Mouse (Mus musculus) embryonic facial prominence, embryonic 14.5 days (tissue): ENCODE results near the gene Gtf2b. TPM values are rescaled to one million over a fixed set of nuclear protein-coding genes. Genes with fewer than 3 reads are reported as not detected.

Source experiments
- ATAC-seq: fragments of 200-750 bp; cut with Nextera tagmentation; 2 replicates; pipeline ENCODE4 v1.8.0; 2017; ENCODE audit warnings: low read depth, moderate number of reproducible peaks, moderate TSS enrichment
- DNase-seq: peaks from one replicate; pipeline ENCODE4 v3.0.0-alpha.2; 2015; ENCODE audit warnings: low spot score
- H3K27ac ChIP-seq: fragments of 300-500 bp; sonication (generic); replicated peaks from 2 replicates; pipeline ENCODE4 v1.5.1; 2014; ENCODE audit warnings: low read depth, mild to moderate bottlenecking, low read length, moderate library complexity
- H3K27me3 ChIP-seq: fragments of 300-500 bp; sonication (generic); replicated peaks from 2 replicates; pipeline ENCODE4 v1.6.1; 2014; ENCODE audit warnings: low read length; ENCODE audit not compliant: control insufficient read depth, insufficient read depth
- H3K36me3 ChIP-seq: fragments of 300-500 bp; sonication (generic); 2 replicates; pipeline ENCODE4 v1.6.1; 2014; ENCODE audit warnings: low read length, mixed read lengths; ENCODE audit not compliant: control insufficient read depth, insufficient read depth
- H3K4me1 ChIP-seq: fragments of 300-500 bp; sonication (generic); 2 replicates; pipeline ENCODE4 v1.6.1; 2014; ENCODE audit warnings: antibody characterized with exemption, low read length; ENCODE audit not compliant: control insufficient read depth, insufficient read depth
- H3K4me2 ChIP-seq: fragments of 300-500 bp; sonication (generic); 2 replicates; pipeline ENCODE4 v1.6.1; 2014; ENCODE audit warnings: low read depth, mild to moderate bottlenecking, low read length, moderate library complexity, mixed read lengths
- H3K4me3 ChIP-seq: fragments of 300-500 bp; sonication (generic); 2 replicates; pipeline ENCODE4 v1.5.1; 2014; ENCODE audit warnings: low read depth, mild to moderate bottlenecking, low read length
- H3K9ac ChIP-seq: fragments of 300-500 bp; sonication (generic); 2 replicates; pipeline ENCODE4 v1.6.1; 2014; ENCODE audit warnings: low read depth, mild to moderate bottlenecking, low read length, moderate library complexity, mixed read lengths
- H3K9me3 ChIP-seq: fragments of 300-500 bp; sonication (generic); 2 replicates; pipeline ENCODE4 v1.6.1; 2016; ENCODE audit warnings: low read length; ENCODE audit not compliant: control insufficient read depth
- WGBS: fragments of 180-500 bp; shearing (Covaris S2); extraction: QIAGEN DNeasy Blood & Tissue Kit; methylation state at CpG from one replicate; pipeline ENCODE4 v1.1.7; 2014; 5-methylcytosine and 5-hydroxymethylcytosine counted together
- polyA plus RNA-seq: library from polyadenylated mRNA; unstranded; fragments of >200 nt; fragmentation: Nextera tagmentation; extraction: Ambion mirVana; gene quantifications from 2 replicates; pipeline ENCODE4 v1.2.1, GENCODE M21; 2014

The Gtf2b gene
- polyA plus RNA-seq = 77.7 and 80.0 TPM in 2 replicates

GRCm38 (mm10) chr3:142764995-142765777, at the start of gene Gtf2b:
Gene Gtf2b (plus strand): TSS chr3:142765045.
- H3K27ac ChIP-seq = peak within 1 kb of the TSS; percentile 89
- H3K4me1 ChIP-seq = peaks cover 15% of the 10 kb centered on the region
- peak within 1 kb of the TSS; percentile 82 for H3K4me2 ChIP-seq
- DNase-seq (peak; percentile 97), ATAC-seq (peak; percentile 99)
- no peaks in the 10 kb centered on the region for H3K9me3 ChIP-seq
- no peaks in the 10 kb centered on the region for H3K27me3 ChIP-seq
- peak within 1 kb of the TSS; percentile 89 for H3K9ac ChIP-seq
- peak within 1 kb of the TSS; percentile 88 for H3K4me3 ChIP-seq
- under 1% methylated on average over 61 of the region's 64 CpGs for WGBS
- H3K36me3 ChIP-seq = no peaks in the 10 kb centered on the region

GRCm38 (mm10) chr3:142725481-142725880, 39.4 kb upstream of the Gtf2b start:
- Histone ChIP-seq H3K4me2 (no peak overlapping the region), H3K4me1 (no peaks in the 10 kb centered on the region), H3K9me3 (no peaks in the 10 kb centered on the region), H3K27ac (no peak overlapping the region), H3K27me3 (no peaks in the 10 kb centered on the region), H3K36me3 (peaks cover 8% of the 10 kb centered on the region; the same call in 1 of the 2 replicates), H3K9ac (no peak overlapping the region), H3K4me3 (no peak overlapping the region)
- WGBS = 75% methylated on average over 2 of the region's 2 CpGs
- DNase-seq = no peak
- no peak for ATAC-seq

- ATAC-seq = no peak
- Histone ChIP-seq H3K4me2 (no peak overlapping the region), H3K9ac (no peak overlapping the region), H3K36me3 (peaks cover 8% of the 10 kb centered on the region; the same call in 1 of the 2 replicates), H3K4me3 (no peak overlapping the region), H3K27ac (peak overlapping the region; percentile 44; the same call in 1 of the 2 replicates), H3K9me3 (no peaks in the 10 kb centered on the region), H3K27me3 (no peaks in the 10 kb centered on the region), H3K4me1 (no peaks in the 10 kb centered on the region)
- peak; percentile 55 for DNase-seq
- 84% methylated on average over 22 of the region's 22 CpGs for WGBS
Measured at GRCm38 (mm10) chr3:142725969-142726672, 38.7 kb upstream of the Gtf2b start.

- Histone ChIP-seq H3K4me1 (no peaks in the 10 kb centered on the region), H3K4me3 (no peak overlapping the region), H3K4me2 (no peak overlapping the region), H3K9me3 (no peaks in the 10 kb centered on the region), H3K27me3 (no peaks in the 10 kb centered on the region), H3K36me3 (0 out of 2 replicates have a peak, but pooled peaks cover 5% of the 10 kb centered on the region), H3K27ac (no peak overlapping the region), H3K9ac (no peak overlapping the region)
- ATAC-seq (no peak), DNase-seq (no peak)
- WGBS = 81% methylated on average over 12 of the region's 12 CpGs
Measured at GRCm38 (mm10) chr3:142734291-142734690, 30.6 kb upstream of the Gtf2b start.

GRCm38 (mm10) chr3:142740896-142741295, 23.9 kb upstream of the Gtf2b start:
- no peak overlapping the region for H3K4me2 ChIP-seq
- ATAC-seq (no peak), DNase-seq (peak; percentile 53)
- 0 out of 2 replicates have a peak, but pooled peaks cover 5% of the 10 kb centered on the region for H3K36me3 ChIP-seq
- no peaks in the 10 kb centered on the region for H3K9me3 ChIP-seq
- no peaks in the 10 kb centered on the region for H3K27me3 ChIP-seq
- no peak overlapping the region for H3K27ac ChIP-seq
- no peak overlapping the region for H3K9ac ChIP-seq
- no peak overlapping the region for H3K4me3 ChIP-seq
- no peaks in the 10 kb centered on the region for H3K4me1 ChIP-seq
- WGBS = 48% methylated on average over 7 of the region's 7 CpGs

GRCm38 (mm10) chr3:142743973-142744898, 20.6 kb upstream of the Gtf2b start:
- Histone ChIP-seq H3K4me1 (no peaks in the 10 kb centered on the region), H3K9ac (no peak overlapping the region), H3K4me3 (no peak overlapping the region), H3K9me3 (no peaks in the 10 kb centered on the region), H3K27me3 (no peaks in the 10 kb centered on the region), H3K27ac (no peak overlapping the region), H3K36me3 (no peaks in the 10 kb centered on the region), H3K4me2 (no peak overlapping the region)
- WGBS = 64% methylated on average over 21 of the region's 21 CpGs
- DNase-seq = peak; percentile 78
- ATAC-seq = no peak

- no peak for DNase-seq
- H3K4me3 ChIP-seq = no peak overlapping the region
- ATAC-seq = no peak
- H3K27me3 ChIP-seq = no peaks in the 10 kb centered on the region
- no peaks in the 10 kb centered on the region for H3K9me3 ChIP-seq
- no peak overlapping the region for H3K27ac ChIP-seq
- H3K36me3 ChIP-seq = no peaks in the 10 kb centered on the region
- H3K9ac ChIP-seq = no peak overlapping the region
- WGBS = 93% methylated on average over 2 of the region's 2 CpGs
- no peak overlapping the region for H3K4me2 ChIP-seq
- H3K4me1 ChIP-seq = no peaks in the 10 kb centered on the region
Measured at GRCm38 (mm10) chr3:142745076-142745475, 19.8 kb upstream of the Gtf2b start.

GRCm38 (mm10) chr3:142747673-142748072, 17.2 kb upstream of the Gtf2b start:
- H3K36me3 ChIP-seq = no peaks in the 10 kb centered on the region
- no peak overlapping the region for H3K9ac ChIP-seq
- 94% methylated on average over 7 of the region's 7 CpGs for WGBS
- H3K4me3 ChIP-seq = no peak overlapping the region
- H3K4me1 ChIP-seq = no peaks in the 10 kb centered on the region
- DNase-seq = no peak
- no peaks in the 10 kb centered on the region for H3K27me3 ChIP-seq
- ATAC-seq = no peak
- no peak overlapping the region for H3K27ac ChIP-seq
- H3K4me2 ChIP-seq = no peak overlapping the region
- H3K9me3 ChIP-seq = no peaks in the 10 kb centered on the region
